Mouse (Mus musculus) neural tube, embryonic 10.5 days (tissue): ENCODE measurements around the gene Dazap2.

ENCODE experiments used
- DNase-seq: peaks from one replicate; pipeline ENCODE4 v3.0.0-alpha.2; 2017; ENCODE audit warnings: low spot score; ENCODE audit errors: extremely low spot score

The Dazap2 gene

GRCm38 (mm10) chr15:100614996-100615824 lies at the start of gene Dazap2:
TSS of gene Dazap2 (plus strand) at chr15:100615349.
- peak; percentile 99 for DNase-seq

DNA sequence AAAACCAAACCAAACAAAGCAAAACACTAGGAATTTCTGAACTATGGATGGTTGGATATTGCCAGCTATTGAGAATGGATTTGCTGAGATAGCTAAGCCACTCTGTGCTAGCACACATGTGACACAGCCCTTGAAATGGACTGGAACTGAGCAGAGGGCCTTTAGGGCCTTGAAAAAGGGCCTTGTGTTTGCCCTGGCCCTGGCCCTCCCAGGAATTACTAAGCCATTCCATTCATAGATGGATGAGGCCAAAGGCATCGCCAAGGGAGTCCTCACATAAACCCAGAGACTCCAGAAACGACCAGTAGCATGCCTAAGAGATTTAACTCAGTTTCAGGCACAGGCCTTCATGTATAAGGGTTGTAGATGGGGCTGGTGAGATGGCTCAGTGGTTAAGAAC lies 48.6 kb upstream of the Dazap2 start:
- DNase-seq = no peak

DNA sequence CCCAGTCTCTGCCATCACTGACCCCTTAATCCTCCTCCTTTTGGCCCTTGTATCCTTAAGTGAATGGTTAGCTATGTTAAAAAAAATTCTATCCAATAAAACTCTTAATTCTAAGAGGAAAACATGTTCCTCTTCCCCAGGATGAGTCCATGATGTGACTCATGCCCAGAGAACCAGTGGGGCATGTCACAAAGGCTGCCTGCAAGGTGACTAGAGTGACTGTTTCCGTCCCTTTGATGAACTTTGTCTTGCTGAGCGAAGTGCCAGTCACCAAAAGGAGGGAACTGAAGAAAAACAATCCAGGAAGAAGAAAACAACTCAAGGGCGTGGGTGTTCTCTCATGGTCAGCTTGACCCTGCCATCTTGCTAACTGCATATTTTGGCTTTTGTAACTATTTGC lies 45.9 kb upstream of the Dazap2 start:
- DNase-seq = no peak

DNA sequence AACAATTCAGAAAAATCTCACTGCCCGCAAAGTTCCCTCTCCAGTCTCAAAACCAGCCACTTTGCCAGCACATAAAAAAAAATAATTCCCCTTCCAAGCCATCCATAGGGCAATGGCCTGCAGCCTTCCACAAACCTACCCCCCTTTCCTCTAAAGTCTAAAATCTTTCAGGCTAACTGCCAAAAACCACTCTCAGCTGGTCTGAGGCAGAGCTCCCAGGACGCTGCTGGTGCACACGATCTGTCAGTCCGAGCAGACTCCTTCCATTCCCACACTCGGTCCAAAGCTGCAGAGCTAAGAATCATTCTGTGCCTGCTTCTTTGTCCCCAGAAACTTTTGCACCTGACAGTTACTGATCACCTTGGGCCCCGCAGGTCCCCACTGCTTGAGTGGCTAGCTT lies 41.2 kb upstream of the Dazap2 start:
- DNase-seq = no peak

- DNase-seq = no peak
These were observed 40.8 kb upstream of the Dazap2 start for GRCm38 (mm10) chr15:100574378-100574777.

GRCm38 (mm10) chr15:100575366-100575765 lies 39.8 kb upstream of the Dazap2 start:
- DNase-seq = no peak

DNA sequence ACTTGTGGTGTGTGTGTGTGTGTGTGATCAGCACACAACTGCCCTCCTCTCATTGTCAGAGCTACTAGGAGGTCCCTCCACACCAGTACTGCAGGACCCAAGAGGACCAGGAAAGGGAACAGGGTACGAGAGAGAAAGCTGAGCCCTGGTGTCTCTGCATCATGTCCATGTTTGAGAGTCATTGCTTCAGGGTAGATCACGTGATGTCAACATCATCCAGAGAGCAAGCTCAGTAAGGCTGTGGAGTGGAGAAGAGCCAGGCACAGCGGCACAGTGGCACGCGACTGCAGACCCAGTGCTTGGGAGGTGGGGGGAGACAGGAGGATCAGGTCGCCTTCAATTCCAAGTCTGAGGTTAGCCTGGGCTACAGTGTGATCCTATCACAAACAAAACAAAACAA lies 38.8 kb upstream of the Dazap2 start:
- DNase-seq = no peak

GRCm38 (mm10) chr15:100576810-100577209 lies 38.3 kb upstream of the Dazap2 start:
- DNase-seq = no peak

GRCm38 (mm10) chr15:100577972-100578371 lies 37.2 kb upstream of the Dazap2 start:
- no peak for DNase-seq

DNA sequence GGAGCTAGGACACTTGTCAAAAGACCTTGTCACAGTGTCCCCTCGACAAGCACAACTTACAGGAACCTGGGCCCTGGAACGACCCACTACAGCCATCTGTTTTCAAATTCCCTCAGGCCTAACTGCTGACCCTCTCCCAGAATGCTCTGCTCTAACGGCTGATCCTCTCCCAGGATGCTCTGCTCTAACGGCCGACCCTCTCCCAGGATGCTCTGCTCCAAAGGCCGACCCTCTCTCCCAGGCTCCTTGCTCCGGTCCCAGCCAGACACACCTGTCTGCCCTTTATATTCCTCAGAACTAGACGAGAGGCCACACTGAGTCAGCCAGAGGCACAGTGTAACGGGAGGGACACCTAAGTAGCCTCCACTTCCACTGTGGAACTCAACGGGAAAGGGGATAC lies 35.0 kb upstream of the Dazap2 start:
- no peak for DNase-seq

GRCm38 (mm10) chr15:100585931-100586330 lies 29.2 kb upstream of the Dazap2 start:
- no peak for DNase-seq

- DNase-seq = no peak
These were observed 28.0 kb upstream of the Dazap2 start for GRCm38 (mm10) chr15:100587166-100587565.

- no peak for DNase-seq
These were observed 26.9 kb upstream of the Dazap2 start for GRCm38 (mm10) chr15:100588297-100588696.

DNA sequence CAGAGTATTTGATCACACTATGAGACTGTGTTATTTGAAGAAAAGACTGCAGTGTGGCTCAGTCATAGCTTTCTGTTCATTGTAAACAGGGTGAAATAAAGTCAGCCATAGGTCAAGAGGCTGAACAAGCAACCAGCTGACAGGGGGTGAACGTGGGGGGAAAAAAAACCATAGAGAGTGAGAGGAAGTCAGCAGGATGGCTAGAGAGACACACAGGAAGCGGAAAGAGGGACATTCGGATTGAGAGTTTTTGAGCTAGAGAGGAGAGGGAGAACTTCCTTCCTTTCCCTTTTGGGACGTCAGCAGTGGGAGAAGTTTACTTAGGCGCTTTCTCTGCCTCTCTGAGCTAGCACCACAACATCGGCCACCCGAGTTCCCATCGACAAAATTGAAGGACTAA lies 24.7 kb upstream of the Dazap2 start:
- no peak for DNase-seq

- DNase-seq = no peak
These were observed 22.3 kb upstream of the Dazap2 start for GRCm38 (mm10) chr15:100592817-100593216.

DNA sequence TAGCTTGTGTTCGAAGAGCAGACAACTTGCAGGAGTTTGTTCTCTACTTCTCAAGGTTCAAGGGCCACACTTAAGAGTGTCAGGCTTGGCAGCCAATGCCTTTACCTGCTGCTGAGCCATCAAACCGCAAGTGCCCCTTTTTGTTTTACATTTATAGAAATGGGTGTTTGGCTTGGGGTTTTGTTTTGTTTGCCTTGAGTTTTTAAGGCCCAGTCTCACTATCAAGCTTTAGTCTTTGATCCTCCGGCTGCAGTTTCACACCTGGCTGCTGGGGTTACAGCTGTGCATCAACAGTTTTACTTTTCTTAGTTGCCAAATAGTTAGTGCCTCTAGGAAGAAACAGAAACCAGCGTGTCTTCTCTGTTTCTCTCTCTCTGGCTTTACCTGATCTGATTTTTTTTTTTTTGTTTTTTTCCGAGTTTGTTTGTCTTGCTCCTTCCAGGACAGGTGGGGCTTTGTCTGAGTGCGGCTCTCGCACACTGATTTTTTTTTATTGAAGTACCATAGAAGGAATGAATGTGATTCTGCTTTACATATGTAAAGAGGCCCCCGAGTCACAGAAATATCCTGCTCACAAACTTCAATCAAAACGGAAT lies 16.8 kb upstream of the Dazap2 start:
- no peak for DNase-seq

- DNase-seq = no peak
These were observed 16.3 kb upstream of the Dazap2 start for GRCm38 (mm10) chr15:100598883-100599275.

- peak; percentile 62 for DNase-seq
These were observed 15.7 kb upstream of the Dazap2 start, which contains the start of gene Pou6f1 for GRCm38 (mm10) chr15:100599276-100600046. TSS of gene Pou6f1 (minus strand) at chr15:100599984.

GRCm38 (mm10) chr15:100600047-100600695 lies 15.0 kb upstream of the Dazap2 start:
- DNase-seq = peak; percentile 79

GRCm38 (mm10) chr15:100600696-100601272 lies 14.4 kb upstream of the Dazap2 start:
- peak; percentile 28 for DNase-seq

DNA sequence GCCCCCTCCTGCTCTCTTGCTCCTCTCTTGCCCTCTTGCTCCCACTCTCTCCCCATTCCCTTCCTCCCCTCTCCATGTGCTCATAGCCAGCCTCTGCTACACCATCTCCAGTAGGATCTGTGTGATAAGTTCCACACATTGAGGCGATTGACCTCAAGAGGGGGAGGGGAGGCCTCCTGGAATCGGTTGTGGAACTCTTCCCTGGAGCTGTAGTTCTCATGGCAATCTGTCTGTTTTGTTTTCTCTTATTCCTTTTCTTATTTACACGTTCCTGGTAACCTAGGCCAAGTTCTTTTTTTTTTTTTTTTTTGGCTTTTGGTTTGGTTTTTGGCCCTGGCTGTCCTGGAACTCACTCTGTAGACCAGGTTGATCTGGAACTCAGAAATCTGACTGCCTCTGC lies 13.5 kb upstream of the Dazap2 start:
- DNase-seq = no peak
